Mouse (Mus musculus) hindbrain, embryonic 16.5 days (tissue): ENCODE data around the gene Adgrf2. TPM values are rescaled to one million over a fixed set of nuclear protein-coding genes. Genes with fewer than 3 reads are reported as not detected.

Experiments
- polyA plus RNA-seq: library from polyadenylated mRNA; unstranded; fragments of >200 nt; fragmentation: Nextera tagmentation; extraction: Ambion mirVana; gene quantifications from 2 replicates; pipeline ENCODE4 v1.2.1, GENCODE M21; 2015

The Adgrf2 gene
- polyA plus RNA-seq, 1 experiment from 2014 or later: not detected

Other genes with a start within 250 kb of the Adgrf2 start
- gene Opn5, start 130.8 kb downstream of the Adgrf2 start, polyA plus RNA-seq: 0.10 and 0.14 TPM in 2 replicates
- 0.21 and 0.23 TPM in 2 replicates for gene Adgrf4, start 49.9 kb downstream of the Adgrf2 start, polyA plus RNA-seq
- gene Cd2ap, start 134.5 kb upstream of the Adgrf2 start, polyA plus RNA-seq: 6.8 and 7.1 TPM in 2 replicates